Mouse (Mus musculus) midbrain, postnatal 0 days (tissue): ENCODE measurements around the gene Gm49486. TPM values are rescaled to one million over a fixed set of nuclear protein-coding genes. Genes with fewer than 3 reads are reported as not detected.

Experiments
- ATAC-seq: fragments of 200-750 bp; cut with Nextera tagmentation; 2 replicates; pipeline ENCODE4 v1.8.0; 2017; ENCODE audit warnings: moderate number of reproducible peaks, mild to moderate bottlenecking, moderate TSS enrichment, moderate library complexity; ENCODE audit not compliant: low FRiP score
- DNase-seq: peaks from one replicate; pipeline ENCODE4 v3.0.0-alpha.2; 2015; ENCODE audit warnings: low spot score
- H3K27ac ChIP-seq: fragments of 300-500 bp; sonication (generic); 2 replicates; pipeline ENCODE4 v1.5.1; 2014; ENCODE audit warnings: low read depth, mild to moderate bottlenecking, low read length, mixed read lengths
- H3K27me3 ChIP-seq: fragments of 300-500 bp; sonication (generic); 2 replicates; pipeline ENCODE4 v1.6.1; 2014; ENCODE audit warnings: low read length, control low read depth, mixed read lengths; ENCODE audit not compliant: insufficient read depth
- H3K36me3 ChIP-seq: fragments of 300-500 bp; sonication (generic); 2 replicates; pipeline ENCODE4 v1.6.1; 2014; ENCODE audit warnings: low read length, control low read depth, mixed read lengths; ENCODE audit not compliant: insufficient read depth
- H3K4me1 ChIP-seq: fragments of 300-500 bp; sonication (generic); 2 replicates; pipeline ENCODE4 v1.6.1; 2014; ENCODE audit warnings: mild to moderate bottlenecking, control low read depth, antibody characterized with exemption, low read length, mixed read lengths; ENCODE audit not compliant: insufficient read depth
- H3K4me2 ChIP-seq: fragments of 300-500 bp; sonication (generic); 2 replicates; pipeline ENCODE4 v1.6.1; 2014; ENCODE audit warnings: low read depth, mild to moderate bottlenecking, low read length, mixed read lengths; ENCODE audit not compliant: poor library complexity, severe bottlenecking
- H3K4me3 ChIP-seq: fragments of 300-500 bp; sonication (generic); 2 replicates; pipeline ENCODE4 v1.5.1; 2014; ENCODE audit warnings: low read depth, mild to moderate bottlenecking, low read length, moderate library complexity
- H3K9ac ChIP-seq: fragments of 300-500 bp; sonication (generic); replicated peaks from 2 replicates; pipeline ENCODE4 v1.6.1; 2014; ENCODE audit warnings: mild to moderate bottlenecking, low read length, moderate library complexity, mixed read lengths; ENCODE audit not compliant: poor library complexity, severe bottlenecking
- H3K9me3 ChIP-seq: fragments of 300-500 bp; sonication (generic); 2 replicates; pipeline ENCODE4 v1.6.1; 2016; ENCODE audit warnings: low read length, control low read depth
- CTCF ChIP-seq: IDR thresholded peaks from 2 replicates; pipeline ENCODE4 v1.5.1; 2016; ENCODE audit warnings: antibody characterized with exemption, mild to moderate bottlenecking
- WGBS: fragments of 180-500 bp; shearing (Covaris S2); extraction: QIAGEN DNeasy Blood & Tissue Kit; methylation state at CpG from one replicate; pipeline ENCODE4 v1.1.7; 2014; 5-methylcytosine and 5-hydroxymethylcytosine counted together
- polyA plus RNA-seq: library from polyadenylated mRNA; unstranded; fragments of >200 nt; fragmentation: Nextera tagmentation; extraction: Ambion mirVana; gene quantifications from 2 replicates; pipeline ENCODE4 v1.2.1, GENCODE M21; 2015
- total RNA-seq: library from RNA; depleted of rRNA; stranded (reverse); fragments of >200 nt; gene quantifications from 2 replicates; pipeline ENCODE4 v1.2.3, GENCODE M21; 2014

Gm49486 gene
- total and polyA plus RNA-seq, 2 experiments from 2014 or later = 1.8 to 2.0 TPM

DNA sequence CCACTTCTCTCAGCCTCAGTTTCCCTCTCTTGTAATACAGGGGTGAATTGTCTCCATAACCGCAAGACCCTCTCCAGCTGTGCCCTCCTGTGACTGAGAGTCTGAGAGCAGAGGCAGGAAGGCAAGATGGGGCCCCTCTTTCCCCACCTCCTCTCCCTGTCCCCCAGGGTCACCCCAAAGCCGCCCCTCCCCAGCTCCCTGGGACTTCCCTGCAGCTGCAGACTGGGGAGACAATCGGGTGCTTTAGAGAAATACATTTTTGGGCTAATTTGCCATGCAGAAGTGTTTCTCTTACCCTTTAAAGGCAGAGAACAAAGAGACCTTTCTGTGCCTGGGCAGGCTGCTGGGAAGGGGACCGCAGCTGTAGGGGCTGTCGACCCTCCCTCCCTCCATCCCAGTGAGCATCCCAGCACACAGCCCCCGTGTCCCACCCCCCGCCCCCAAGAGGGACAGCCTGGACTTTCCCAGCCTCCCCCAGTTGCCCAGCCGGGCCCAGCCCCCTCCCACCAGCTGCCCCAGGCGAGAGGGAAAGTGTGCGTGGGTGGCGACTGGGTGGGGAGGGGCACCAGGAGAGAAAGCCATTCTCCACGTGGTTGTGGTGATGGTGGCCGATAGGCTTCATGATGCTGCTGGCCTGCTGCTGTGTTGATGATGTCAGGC lies 27.6 kb upstream of the Gm49486 start:
- DNase-seq (peak; percentile 62), ATAC-seq (peak; percentile 75)
- no peaks in the 10 kb centered on the region for H3K9me3 ChIP-seq
- no peak overlapping the region for H3K9ac ChIP-seq
- no peak overlapping the region for H3K4me3 ChIP-seq
- TF ChIP-seq CTCF = no peak
- no peaks in the 10 kb centered on the region for H3K4me1 ChIP-seq
- 12% methylated on average over 13 of the region's 13 CpGs for WGBS
- H3K27ac ChIP-seq = no peak overlapping the region; the same call in 1 of the 2 replicates
- H3K36me3 ChIP-seq = no peaks in the 10 kb centered on the region
- no peaks in the 10 kb centered on the region for H3K27me3 ChIP-seq
- no peak overlapping the region for H3K4me2 ChIP-seq

DNA sequence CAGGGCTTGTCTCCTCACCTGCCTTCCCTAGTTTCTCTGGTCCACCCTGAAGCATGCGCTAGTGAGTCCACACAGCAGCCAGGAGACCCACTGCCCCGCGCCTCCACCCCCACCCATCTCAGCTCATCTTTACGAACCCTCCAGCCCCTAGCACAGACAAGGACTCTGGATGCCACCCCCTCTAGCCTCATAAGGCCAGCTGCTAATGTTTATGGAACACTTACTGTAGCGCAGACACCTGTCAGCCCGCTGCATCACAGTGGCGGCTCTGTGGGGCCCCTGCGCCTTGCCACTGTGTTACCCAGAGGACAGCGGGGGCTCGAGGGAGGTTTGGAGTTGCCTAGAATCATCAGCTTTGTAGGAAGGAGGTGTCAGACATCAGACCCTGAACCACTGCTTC lies 26.6 kb upstream of the Gm49486 start:
- H3K9me3 ChIP-seq = no peaks in the 10 kb centered on the region
- H3K4me1 ChIP-seq = no peaks in the 10 kb centered on the region
- peak overlapping the region; percentile 57; the same call in 1 of the 2 replicates for H3K27ac ChIP-seq
- no peak for TF ChIP-seq CTCF
- ATAC-seq (no peak), DNase-seq (peak; percentile 47)
- WGBS = 33% methylated on average over 10 of the region's 10 CpGs
- no peak overlapping the region for H3K4me2 ChIP-seq
- H3K9ac ChIP-seq = no peak overlapping the region
- no peaks in the 10 kb centered on the region for H3K36me3 ChIP-seq
- H3K27me3 ChIP-seq = no peaks in the 10 kb centered on the region
- H3K4me3 ChIP-seq = no peak overlapping the region

DNA sequence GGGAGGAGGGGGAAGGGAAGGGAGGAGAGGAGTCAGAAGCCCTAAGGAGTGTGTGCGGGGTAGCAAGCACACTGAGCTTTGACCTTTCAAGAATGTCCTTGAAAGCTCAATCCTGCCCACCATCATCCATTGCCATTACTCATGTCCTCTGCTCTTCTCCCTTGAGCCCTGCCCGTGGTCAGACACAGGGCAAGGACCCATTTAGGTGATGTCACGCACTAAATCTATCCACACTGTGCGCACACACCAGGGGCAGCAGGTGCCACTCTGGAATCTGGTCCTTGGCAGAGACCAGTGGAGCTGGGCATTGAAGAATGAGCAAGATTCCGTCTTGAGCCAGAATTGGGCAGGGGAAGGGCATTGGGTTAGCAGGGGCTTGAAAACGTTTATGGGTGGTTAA lies 21.0 kb upstream of the Gm49486 start:
- H3K4me3 ChIP-seq = no peak overlapping the region
- no peak overlapping the region for H3K27ac ChIP-seq
- 84% methylated on average over 6 of the region's 6 CpGs for WGBS
- no peaks in the 10 kb centered on the region for H3K9me3 ChIP-seq
- no peak overlapping the region for H3K4me2 ChIP-seq
- H3K36me3 ChIP-seq = no peaks in the 10 kb centered on the region
- no peak for ATAC-seq
- no peak overlapping the region for H3K9ac ChIP-seq
- no peaks in the 10 kb centered on the region for H3K4me1 ChIP-seq
- TF ChIP-seq CTCF = no peak
- no peak for DNase-seq
- H3K27me3 ChIP-seq = no peaks in the 10 kb centered on the region

DNA sequence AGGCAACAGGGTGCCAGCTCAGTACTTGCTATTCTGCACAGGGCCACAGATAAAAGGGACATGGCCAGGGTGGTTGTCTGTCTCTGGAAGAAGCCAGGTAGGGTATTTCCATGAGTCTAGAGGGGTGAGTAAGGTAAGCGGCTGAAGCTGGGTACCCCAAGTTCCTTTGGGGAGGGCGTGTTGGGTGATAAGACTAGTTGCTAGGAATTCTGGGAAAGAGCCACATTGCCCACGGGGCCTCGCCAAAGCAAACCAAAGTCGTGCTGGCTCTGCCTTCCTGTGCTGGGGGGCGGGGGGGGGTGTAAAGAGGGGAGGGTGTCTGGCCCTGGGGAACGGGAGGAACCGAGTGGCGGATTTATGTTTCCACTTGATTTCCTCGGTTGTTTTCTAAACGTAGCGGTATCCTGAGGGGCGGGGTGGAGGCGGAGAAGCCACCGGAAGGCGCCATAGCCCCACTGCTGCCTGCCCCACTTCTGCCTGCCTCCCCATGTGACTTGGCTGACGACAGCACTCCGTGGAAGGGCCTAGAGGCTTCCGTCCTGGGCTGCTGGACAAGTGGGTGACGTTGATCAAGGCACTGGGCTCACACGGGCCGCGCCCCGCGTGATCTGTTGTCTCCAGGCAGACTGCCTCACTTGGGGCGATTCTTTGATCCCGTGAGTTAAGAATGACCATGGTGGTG lies 20.3 kb upstream of the Gm49486 start:
- H3K27me3 ChIP-seq = no peaks in the 10 kb centered on the region
- no peaks in the 10 kb centered on the region for H3K4me1 ChIP-seq
- ATAC-seq = no peak
- no peak overlapping the region for H3K27ac ChIP-seq
- no peak overlapping the region for H3K4me3 ChIP-seq
- DNase-seq = no peak
- WGBS = 81% methylated on average over 27 of the region's 27 CpGs
- H3K4me2 ChIP-seq = no peak overlapping the region
- TF ChIP-seq CTCF = no peak
- H3K9ac ChIP-seq = no peak overlapping the region
- H3K9me3 ChIP-seq = no peaks in the 10 kb centered on the region
- no peaks in the 10 kb centered on the region for H3K36me3 ChIP-seq

DNA sequence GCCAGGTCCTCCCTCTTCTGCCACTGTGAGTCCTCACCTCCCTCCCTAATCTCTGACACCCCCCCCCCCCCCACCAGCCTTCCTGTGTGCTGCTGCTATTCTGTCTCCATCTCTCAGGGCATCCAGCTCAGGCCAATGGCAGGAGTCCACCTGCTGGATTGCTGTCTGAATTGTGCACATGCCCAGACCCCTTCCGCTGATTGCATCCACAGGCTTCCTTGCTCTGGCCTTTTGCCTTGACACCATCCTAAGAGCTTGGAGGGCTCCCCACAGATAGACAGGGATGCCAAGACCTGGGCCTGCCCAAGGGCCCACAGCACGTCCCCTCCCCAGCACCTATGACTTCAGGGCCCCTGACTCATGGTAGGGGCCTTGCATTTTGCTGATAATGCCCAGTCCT lies 18.8 kb upstream of the Gm49486 start:
- DNase-seq (no peak), ATAC-seq (no peak)
- Histone ChIP-seq H3K4me3 (no peak overlapping the region), H3K4me2 (no peak overlapping the region), H3K4me1 (no peaks in the 10 kb centered on the region), H3K27ac (no peak overlapping the region), H3K36me3 (no peaks in the 10 kb centered on the region), H3K27me3 (no peaks in the 10 kb centered on the region), H3K9me3 (no peaks in the 10 kb centered on the region), H3K9ac (no peak overlapping the region)
- TF ChIP-seq CTCF = no peak
- WGBS = 69% methylated on average over 2 of the region's 2 CpGs

DNA sequence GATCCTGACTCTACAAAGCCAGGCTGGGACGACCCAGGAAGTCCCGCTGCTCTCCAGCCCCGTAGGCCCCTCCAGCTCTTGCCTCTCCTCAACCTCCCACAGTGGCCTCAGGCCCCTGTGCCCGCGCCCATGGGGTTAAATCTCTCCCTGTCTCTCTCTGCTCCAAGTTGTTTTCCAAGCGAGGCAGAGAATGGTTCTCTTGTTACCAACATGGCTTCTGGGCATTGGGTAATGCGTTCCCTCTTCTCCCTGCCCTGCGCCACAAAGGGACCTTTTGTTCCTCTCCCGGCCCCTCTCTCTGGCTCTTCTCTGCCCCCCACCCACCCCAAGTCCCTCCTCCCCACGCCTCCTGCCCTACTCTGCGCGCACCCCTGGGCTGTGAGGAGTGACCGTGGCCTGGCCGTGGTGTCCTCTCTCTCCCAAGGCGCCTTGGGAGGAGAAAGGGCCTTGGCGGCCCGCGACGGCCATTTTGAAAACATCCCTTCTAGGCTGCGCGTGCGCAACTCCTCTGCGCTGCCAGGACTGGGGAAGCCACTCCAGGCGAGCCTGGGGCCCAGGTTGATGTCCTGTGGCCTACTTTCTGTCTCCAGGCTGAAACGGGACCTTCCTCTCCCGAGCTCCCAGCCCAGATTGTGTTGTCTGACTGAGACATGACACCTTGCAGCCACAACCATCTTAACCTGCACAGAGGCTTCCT lies 16.3 kb upstream of the Gm49486 start:
- no peak overlapping the region for H3K27ac ChIP-seq
- no peak overlapping the region for H3K4me3 ChIP-seq
- DNase-seq = peak; percentile 24
- H3K4me2 ChIP-seq = no peak overlapping the region
- no peaks in the 10 kb centered on the region for H3K27me3 ChIP-seq
- no peak for TF ChIP-seq CTCF
- no peaks in the 10 kb centered on the region for H3K36me3 ChIP-seq
- no peak overlapping the region for H3K9ac ChIP-seq
- H3K4me1 ChIP-seq = no peaks in the 10 kb centered on the region
- WGBS = 85% methylated on average over 26 of the region's 26 CpGs
- ATAC-seq = no peak
- no peaks in the 10 kb centered on the region for H3K9me3 ChIP-seq
